Mouse (Mus musculus) limb, embryonic 14.5 days (tissue): ENCODE results near the gene Pxt1. TPM values are rescaled to one million over a fixed set of nuclear protein-coding genes. Genes with fewer than 3 reads are reported as not detected.

Experiments used
- ATAC-seq: fragments of 200-750 bp; cut with Nextera tagmentation; 2 replicates; pipeline ENCODE4 v1.8.0; 2017; ENCODE audit warnings: low read depth, moderate number of reproducible peaks, moderate TSS enrichment; ENCODE audit not compliant: low FRiP score
- DNase-seq: peaks from one replicate; pipeline ENCODE4 v3.0.0-alpha.2; 2015; ENCODE audit warnings: low spot score
- H3K27ac ChIP-seq: fragments of 300-500 bp; sonication (generic); replicated peaks from 2 replicates; pipeline ENCODE4 v1.5.1; 2014; ENCODE audit warnings: low read depth, mild to moderate bottlenecking, low read length, moderate library complexity, mixed read lengths
- H3K27me3 ChIP-seq: fragments of 300-500 bp; sonication (generic); 2 replicates; pipeline ENCODE4 v1.6.1; 2014; ENCODE audit warnings: low read length, mixed read lengths; ENCODE audit not compliant: control insufficient read depth, insufficient read depth
- H3K36me3 ChIP-seq: fragments of 300-500 bp; sonication (generic); 2 replicates; pipeline ENCODE4 v1.6.1; 2014; ENCODE audit warnings: mild to moderate bottlenecking, low read length, moderate library complexity, mixed read lengths; ENCODE audit not compliant: control insufficient read depth, insufficient read depth
- H3K4me1 ChIP-seq: fragments of 300-500 bp; sonication (generic); 2 replicates; pipeline ENCODE4 v1.6.1; 2014; ENCODE audit warnings: antibody characterized with exemption, low read length, mixed read lengths; ENCODE audit not compliant: control insufficient read depth, insufficient read depth
- H3K4me2 ChIP-seq: fragments of 300-500 bp; sonication (generic); replicated peaks from 2 replicates; pipeline ENCODE4 v1.6.1; 2014; ENCODE audit warnings: low read depth, mild to moderate bottlenecking, low read length, moderate library complexity; ENCODE audit not compliant: severe bottlenecking
- H3K4me3 ChIP-seq: fragments of 300-500 bp; sonication (generic); replicated peaks from 2 replicates; pipeline ENCODE4 v1.5.1; 2014; ENCODE audit warnings: low read length
- H3K9ac ChIP-seq: fragments of 300-500 bp; sonication (generic); 2 replicates; pipeline ENCODE4 v1.6.1; 2014; ENCODE audit warnings: mild to moderate bottlenecking, low read depth, low read length, moderate library complexity; ENCODE audit not compliant: severe bottlenecking
- H3K9me3 ChIP-seq: fragments of 300-500 bp; sonication (generic); 2 replicates; pipeline ENCODE4 v1.6.1; 2016; ENCODE audit warnings: low read length; ENCODE audit not compliant: control insufficient read depth
- POLR2A ChIP-seq: fragments of 200-500 bp; IDR thresholded peaks from 2 replicates; pipeline ENCODE4 v1.8.0; 2012; ENCODE audit warnings: inconsistent platforms, mild to moderate bottlenecking, moderate library complexity, borderline replicate concordance; ENCODE audit not compliant: insufficient read depth, insufficient read length; ENCODE audit errors: extremely low read depth
- WGBS: fragments of 180-500 bp; shearing (Covaris S2); extraction: QIAGEN DNeasy Blood & Tissue Kit; methylation state at CpG from one replicate; pipeline ENCODE4 v1.1.7; 2014; 5-methylcytosine and 5-hydroxymethylcytosine counted together
- polyA plus RNA-seq, 2 experiments: library from polyadenylated mRNA; depleted of rRNA in 1 of 2; stranded (reverse) in 1 of 2; unstranded in 1 of 2; fragments of >200 nt; fragmentation: Nextera tagmentation in 1 of 2; extraction: Ambion mirVana in 1 of 2; gene quantifications; 2 replicates each; pipeline versions ENCODE4 v1.2.1 to v1.2.3; 2012 to 2014

The Pxt1 gene
- polyA plus RNA-seq, 2 experiments, result 0.20 TPM; not detected in 1

- Histone ChIP-seq H3K9me3 (no peaks in the 10 kb centered on the region), H3K27ac (no peak overlapping the region), H3K27me3 (no peaks in the 10 kb centered on the region), H3K9ac (no peak overlapping the region), H3K4me2 (no peak overlapping the region), H3K4me3 (no peak overlapping the region), H3K36me3 (peaks cover 84% of the 10 kb centered on the region), H3K4me1 (no peaks in the 10 kb centered on the region)
- DNase-seq (no peak), ATAC-seq (no peak)
- no peak for TF ChIP-seq POLR2A
- WGBS, result 91% methylated on average over 4 of the region's 4 CpGs
These were observed 35.5 kb upstream of the Pxt1 start for GRCm38 (mm10) chr17:28979091-28979490.

- Histone ChIP-seq H3K4me1 (no peaks in the 10 kb centered on the region), H3K36me3 (peaks cover 97% of the 10 kb centered on the region)
These were observed 26.5 kb upstream of the Pxt1 start for GRCm38 (mm10) chr17:28970122-28970521.

GRCm38 (mm10) chr17:28967021-28967610 lies 23.5 kb upstream of the Pxt1 start:
- Histone ChIP-seq H3K4me2 (no peak overlapping the region), H3K9me3 (no peaks in the 10 kb centered on the region), H3K4me3 (no peak overlapping the region), H3K36me3 (peaks cover 97% of the 10 kb centered on the region), H3K4me1 (no peaks in the 10 kb centered on the region), H3K9ac (no peak overlapping the region), H3K27me3 (no peaks in the 10 kb centered on the region), H3K27ac (no peak overlapping the region)
- WGBS, result 75% methylated on average over 11 of the region's 11 CpGs
- ATAC-seq (no peak), DNase-seq (no peak)
- TF ChIP-seq POLR2A, result no peak

More at GRCm38 (mm10) chr17:28970122-28970521, 26.5 kb upstream of the Pxt1 start:
- H3K9ac ChIP-seq, result no peak overlapping the region
- no peak overlapping the region for H3K27ac ChIP-seq
- no peaks in the 10 kb centered on the region for H3K9me3 ChIP-seq
- ATAC-seq (no peak), DNase-seq (no peak)
- H3K4me2 ChIP-seq, result no peak overlapping the region
- no peak overlapping the region for H3K4me3 ChIP-seq
- no peak for TF ChIP-seq POLR2A
- no peaks in the 10 kb centered on the region for H3K27me3 ChIP-seq

- H3K4me3 ChIP-seq, result no peak overlapping the region
- H3K4me1 ChIP-seq, result no peaks in the 10 kb centered on the region
- H3K27ac ChIP-seq, result no peak overlapping the region
- ATAC-seq (no peak), DNase-seq (no peak)
- 92% methylated on average over 10 of the region's 10 CpGs for WGBS
- no peaks in the 10 kb centered on the region for H3K9me3 ChIP-seq
- no peak overlapping the region for H3K9ac ChIP-seq
- H3K27me3 ChIP-seq, result no peaks in the 10 kb centered on the region
- H3K4me2 ChIP-seq, result no peak overlapping the region
- TF ChIP-seq POLR2A, result no peak
- H3K36me3 ChIP-seq, result peaks cover 71% of the 10 kb centered on the region
These were observed 18.0 kb upstream of the Pxt1 start for GRCm38 (mm10) chr17:28961596-28961995.

DNA sequence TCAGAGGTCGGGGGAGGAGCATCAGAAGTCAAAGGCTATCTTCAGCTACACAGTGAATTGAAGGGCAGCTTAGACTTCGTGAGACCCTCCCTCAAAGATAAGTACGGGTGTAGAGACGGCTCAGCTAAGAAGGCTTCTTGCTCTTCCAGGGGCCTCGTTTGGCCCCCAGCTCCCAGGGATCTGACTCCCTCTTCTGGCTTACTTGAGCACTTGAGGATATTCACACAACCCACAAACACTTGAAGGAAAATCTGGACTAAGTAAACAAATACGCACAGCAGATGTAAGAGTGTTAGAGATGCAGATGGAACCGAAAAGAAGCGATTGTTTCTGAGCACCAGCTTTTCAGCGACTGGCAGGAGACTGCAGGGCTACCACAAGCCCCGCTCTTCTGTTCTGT lies 17.0 kb upstream of the Pxt1 start:
- Histone ChIP-seq H3K27ac (no peak overlapping the region), H3K4me1 (no peaks in the 10 kb centered on the region), H3K9me3 (no peaks in the 10 kb centered on the region), H3K4me3 (no peak overlapping the region), H3K9ac (no peak overlapping the region), H3K4me2 (no peak overlapping the region), H3K36me3 (peaks cover 62% of the 10 kb centered on the region), H3K27me3 (no peaks in the 10 kb centered on the region)
- DNase-seq (no peak), ATAC-seq (no peak)
- TF ChIP-seq POLR2A, result no peak
- 75% methylated on average over 10 of the region's 10 CpGs for WGBS
